Mouse (Mus musculus) G1E (cell line): ENCODE data around the gene Cnst.

Experiments used
- CTCF ChIP-seq: IDR thresholded peaks from 2 replicates; pipeline ENCODE4 v1.5.1; 2012; ENCODE audit warnings: low read depth, low read length, inconsistent platforms, mixed read lengths
- GATA1 ChIP-seq: IDR thresholded peaks from 2 replicates; pipeline ENCODE4 v1.6.1; 2012; ENCODE audit warnings: borderline replicate concordance, low read length, inconsistent platforms, mixed read lengths
- POLR2AphosphoS5 ChIP-seq: IDR thresholded peaks from 2 replicates; pipeline ENCODE4 v1.6.1; 2012; ENCODE audit warnings: low read depth, low read length, inconsistent platforms; ENCODE audit not compliant: insufficient replicate concordance
- TAL1 ChIP-seq: conservative IDR thresholded peaks from 2 replicates; pipeline ENCODE4 v1.6.1; 2012; ENCODE audit warnings: low read depth, low read length, inconsistent platforms, mixed read lengths

- TF ChIP-seq CTCF = no peak
- TF ChIP-seq POLR2AphosphoS5 = no peak
- TF ChIP-seq GATA1 = no peak
- TF ChIP-seq TAL1 = no peak
Observed at GRCm38 (mm10) chr1:179609724-179610505, 63.7 kb downstream of the Cnst start.
